Mouse (Mus musculus) right cerebral cortex, postnatal 4 days (tissue): Measurements from ENCODE around the gene Cdkl5.

ENCODE experiments used
- DNase-seq: peaks from one replicate; pipeline ENCODE4 v3.0.0-alpha.2; 2022

Cdkl5 gene

DNA sequence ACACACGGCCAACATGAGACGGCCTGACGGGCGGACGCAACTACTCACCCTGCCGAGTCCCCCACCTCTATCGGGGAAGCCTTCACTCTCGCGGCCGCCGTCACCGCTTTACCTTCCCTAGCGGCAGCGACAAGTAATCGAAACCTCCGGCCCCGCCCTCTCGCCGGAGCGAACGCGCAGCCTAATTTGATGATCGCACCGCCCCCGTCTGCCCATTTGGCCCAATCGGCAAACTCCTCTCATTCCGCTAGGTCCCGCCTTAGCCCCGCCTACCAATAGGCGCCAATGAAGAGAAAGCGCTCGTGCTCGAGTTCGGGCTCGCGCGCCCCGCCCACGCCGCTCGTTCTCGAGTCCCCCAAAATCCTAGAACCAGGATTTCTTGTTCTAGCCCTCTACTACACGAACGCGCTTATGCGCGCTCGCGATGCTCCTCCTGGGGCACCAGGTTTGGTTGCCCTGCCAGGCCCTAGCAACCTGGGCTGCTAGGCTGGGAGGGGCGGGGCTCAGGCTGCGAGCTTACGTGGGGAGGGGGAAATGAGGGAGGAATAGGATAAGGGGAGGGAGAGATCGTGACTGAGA, at the start of gene Cdkl5:
Gene Cdkl5, minus strand, starts transcription at position 162 of the 579 bp plus-strand sequence.
- DNase-seq: peak; percentile 88

DNA sequence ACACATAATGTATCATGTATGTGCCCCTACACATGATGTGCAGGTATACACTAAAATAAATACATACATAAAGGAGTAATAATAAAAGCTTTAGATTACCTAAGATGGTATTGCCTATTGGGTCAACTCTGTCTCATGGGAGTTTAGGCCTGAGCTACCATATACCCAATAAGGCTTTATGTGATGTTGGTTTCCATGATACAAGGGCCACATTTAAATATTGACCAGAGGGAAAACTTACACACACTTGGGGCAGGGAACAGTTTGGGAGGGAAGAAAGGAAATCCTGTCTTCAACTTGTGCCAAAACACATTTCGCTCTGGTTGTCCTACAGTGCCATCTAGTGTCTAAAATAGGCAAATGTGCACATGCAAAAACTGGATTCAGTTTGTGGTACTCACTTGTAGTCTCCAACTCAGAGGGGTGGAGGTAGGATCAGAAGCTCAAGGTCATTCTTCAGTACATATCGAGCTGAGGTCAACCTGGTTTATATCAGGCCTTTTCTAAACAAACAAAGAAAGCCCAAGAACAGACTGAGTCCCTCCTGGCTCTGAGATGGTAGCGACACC, 38.8 kb upstream of the Cdkl5 start:
- DNase-seq: peak; percentile 5

DNA sequence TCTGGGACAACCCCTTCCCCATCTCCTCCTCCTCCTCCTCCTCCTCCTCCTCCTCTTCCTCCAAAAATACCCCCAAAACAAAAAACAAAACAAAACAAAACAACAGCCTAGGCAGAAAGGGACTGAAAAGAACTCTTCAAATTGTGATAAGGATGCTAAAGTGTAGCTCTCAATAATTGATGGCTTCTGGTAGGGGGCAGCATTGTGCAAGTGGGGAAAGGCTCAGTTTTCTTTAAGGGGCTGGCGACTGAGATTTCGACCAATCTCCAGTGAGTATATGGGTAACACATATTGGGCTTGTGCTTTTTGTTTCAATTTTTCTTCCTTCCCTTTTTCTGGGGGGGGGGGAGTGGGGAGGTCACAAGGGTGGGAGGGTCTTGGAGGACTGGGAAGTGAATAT, 37.9 kb upstream of the Cdkl5 start:
- no peak for DNase-seq

DNA sequence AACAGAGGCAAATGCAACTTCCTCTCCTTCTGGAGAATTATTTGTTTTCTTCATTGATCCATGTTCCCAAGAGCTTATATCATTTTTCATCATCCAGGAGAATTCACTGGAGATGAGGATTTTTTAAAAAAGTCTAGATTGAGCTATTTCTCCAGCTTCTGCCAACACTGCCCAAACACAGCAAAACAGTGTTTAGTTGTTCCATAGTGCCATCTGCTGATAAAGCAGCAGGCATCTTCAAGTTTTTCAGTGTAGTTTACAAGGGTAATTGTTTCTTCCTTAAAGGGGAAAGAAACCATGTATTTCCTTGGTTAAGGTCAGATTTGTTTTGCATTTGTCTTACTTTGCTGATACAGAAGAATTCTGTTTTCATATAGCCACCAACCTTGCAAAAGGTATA, 35.7 kb upstream of the Cdkl5 start:
- no peak for DNase-seq

DNA sequence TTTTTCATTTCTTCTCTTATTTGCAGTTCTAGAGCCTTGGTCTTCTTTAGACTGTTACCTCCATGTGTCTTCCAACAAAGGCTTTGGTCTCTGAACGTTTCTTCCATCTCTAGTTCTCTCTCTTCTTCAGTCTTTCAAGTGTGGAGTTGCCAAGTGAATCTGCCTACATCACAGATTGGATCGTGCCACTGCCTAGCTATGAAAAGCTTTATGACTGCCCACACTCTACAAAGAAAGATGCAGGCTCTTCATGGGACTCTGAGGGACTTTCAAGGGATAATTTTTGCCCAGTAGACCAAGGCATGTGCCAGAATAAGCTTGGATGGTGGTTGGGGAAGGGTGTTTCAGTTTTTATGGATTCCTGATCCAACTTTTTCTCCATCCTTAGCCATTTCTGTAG, 30.0 kb upstream of the Cdkl5 start:
- no peak for DNase-seq

DNA sequence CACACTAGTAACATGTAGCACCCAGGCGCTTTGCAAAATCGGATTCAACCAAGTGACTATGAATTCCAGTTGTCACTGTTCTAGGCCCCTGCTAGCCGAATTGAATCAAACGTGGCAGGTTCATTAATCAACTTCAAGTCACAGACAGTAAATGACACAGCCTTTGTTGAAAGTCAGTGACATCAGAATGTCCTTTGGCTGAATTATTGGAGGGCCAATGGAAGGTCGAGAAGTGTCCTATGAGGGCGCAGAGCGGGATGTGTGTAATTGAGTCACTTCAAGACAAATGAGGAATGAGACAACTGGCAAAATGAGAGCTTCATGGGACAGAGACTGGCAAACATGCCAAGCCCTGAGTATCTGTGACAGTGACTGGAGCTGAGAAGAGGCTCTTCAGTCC, 27.0 kb upstream of the Cdkl5 start:
- DNase-seq: no peak

DNA sequence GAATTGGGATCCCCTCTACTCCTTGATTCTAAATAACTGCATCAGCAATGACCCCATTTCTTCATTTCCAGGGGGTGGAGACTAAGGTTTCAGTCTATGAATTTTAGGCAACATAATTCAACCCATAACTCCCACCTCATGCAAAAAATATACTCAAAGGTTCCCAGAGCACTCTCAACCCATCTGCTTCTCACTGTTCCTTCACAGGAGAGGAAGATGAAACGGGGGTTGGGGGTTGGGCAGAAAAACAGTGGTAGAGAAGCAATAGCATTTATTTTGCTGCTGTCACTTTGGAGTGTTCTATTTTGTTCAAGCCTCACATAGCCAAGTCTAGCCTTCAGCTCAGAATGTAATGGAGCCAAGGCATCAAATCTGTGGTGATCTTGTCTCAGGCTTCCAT, 23.7 kb upstream of the Cdkl5 start:
- DNase-seq: no peak

DNA sequence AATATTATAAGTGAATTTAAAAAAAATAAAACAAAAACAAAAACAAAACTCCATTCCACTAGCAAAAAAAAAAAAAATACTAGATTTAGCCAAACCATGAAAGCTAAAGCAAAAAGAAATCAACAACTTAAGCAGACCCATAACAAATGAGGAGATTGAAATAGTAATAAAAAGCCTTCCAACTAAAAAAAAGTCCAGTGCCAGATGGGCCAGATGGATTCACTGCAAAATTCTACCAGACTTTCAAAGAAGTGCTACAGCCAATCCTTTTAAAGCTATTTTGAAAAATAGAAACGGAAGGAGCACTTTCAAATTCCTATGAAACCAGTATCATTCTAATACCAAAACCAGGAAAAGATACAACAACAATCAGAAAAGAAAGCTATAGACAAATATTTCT, 11.8 kb upstream of the Cdkl5 start:
- no peak for DNase-seq

DNA sequence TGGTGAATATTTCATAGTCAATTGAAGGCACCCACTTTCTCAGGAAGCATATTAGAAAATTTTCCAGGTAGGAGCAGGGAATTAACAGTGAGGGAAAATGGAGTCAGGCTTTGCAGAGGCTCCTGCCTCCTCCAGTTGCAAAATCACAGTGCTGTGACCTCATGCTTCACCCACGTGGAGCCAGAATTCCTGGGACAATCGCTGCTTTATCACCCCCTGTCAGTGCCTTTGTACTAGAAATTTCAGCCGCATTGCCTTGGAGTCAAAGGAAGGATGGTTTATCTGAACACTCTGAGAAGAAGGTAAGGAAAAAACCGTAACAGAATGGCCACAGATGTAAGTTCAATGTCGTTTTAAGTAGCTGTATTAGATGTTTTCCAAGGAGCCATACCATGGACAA, 1.5 kb upstream of the Cdkl5 start:
- DNase-seq: no peak

DNA sequence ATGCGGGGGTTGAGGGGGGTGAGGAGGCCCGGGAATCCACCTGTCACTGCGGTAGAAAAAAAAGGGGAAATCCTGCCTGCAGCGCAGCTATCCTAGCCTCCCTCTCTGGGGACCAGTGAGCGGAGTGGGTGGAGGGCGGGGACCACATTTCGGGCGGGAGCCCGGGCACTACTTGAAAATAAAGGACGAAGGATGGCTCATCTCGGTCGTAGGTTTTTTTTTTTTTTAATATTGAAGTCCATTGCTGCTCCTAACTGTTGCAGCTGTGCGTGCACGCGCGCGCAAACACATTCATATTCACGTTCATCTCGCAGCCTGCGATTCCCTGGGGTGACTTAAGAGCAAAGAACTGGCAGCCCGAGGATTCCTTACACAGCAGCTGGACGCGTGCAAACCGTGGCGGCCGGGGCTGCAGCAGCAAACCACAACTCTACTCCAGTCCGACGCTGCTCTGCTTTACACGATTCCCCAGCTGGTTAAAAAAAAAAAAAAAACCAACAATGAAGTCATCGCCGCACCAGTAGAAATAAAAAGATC, 695 bp upstream of the Cdkl5 start:
- DNase-seq: peak; percentile 34

DNA sequence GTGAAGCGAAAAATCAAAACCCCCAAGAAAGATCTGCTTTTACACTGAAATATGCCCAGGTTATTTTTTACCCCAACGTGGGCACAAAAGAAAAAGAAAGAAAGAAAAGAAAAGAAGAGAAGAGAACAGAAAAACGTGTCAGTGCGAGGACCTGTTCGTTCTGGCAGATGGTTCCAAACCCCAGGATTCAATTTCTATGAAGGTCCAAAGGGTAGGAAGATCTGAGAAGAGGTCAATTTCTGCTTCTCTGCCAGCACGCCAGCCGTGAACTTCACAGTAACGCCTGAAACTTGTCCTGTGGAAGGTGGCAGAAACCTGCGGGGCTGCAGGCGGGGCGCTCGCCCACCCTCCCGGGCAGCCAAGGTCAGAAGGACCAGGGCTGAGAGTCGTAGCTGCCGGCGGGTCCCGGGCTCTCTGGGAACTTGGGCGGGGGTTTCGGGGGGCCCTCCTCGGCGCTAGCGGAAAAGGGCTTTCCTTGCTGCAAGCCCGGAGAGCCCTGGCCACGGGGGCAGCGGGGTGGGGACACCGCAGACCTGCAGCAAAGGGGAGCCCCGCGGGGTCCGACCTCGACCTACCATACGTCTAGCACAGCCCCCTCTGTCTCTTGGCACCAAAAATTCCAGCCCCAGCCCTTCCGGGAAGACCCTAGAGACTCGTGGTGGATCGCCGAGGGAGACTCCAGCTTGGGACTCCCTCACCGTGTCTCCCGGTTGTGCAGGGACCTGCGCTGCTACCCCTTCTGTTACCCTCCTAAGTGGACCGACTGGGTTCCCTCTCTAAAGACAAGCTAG, 560 bp downstream of the Cdkl5 start:
- DNase-seq: peak; percentile 8

DNA sequence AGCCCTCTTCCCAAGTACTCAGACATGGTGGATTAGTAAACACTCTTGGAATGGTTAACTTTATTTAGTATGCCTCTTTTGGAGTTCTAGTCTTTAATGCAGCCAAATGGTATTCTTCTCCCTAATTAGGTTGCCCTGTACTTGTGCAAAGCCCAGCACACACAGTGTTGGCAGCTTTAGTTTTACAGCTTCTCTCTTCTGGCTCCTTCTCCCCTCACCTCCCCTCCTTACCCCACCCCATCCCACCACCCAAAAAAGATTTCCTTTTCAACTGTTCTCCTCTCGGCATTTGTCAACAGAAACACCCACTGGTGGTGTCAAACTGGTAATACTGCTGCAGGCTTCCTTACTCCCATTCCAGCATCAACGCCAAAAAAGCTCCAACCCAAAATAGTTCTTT, 1.8 kb downstream of the Cdkl5 start:
- DNase-seq: no peak

DNA sequence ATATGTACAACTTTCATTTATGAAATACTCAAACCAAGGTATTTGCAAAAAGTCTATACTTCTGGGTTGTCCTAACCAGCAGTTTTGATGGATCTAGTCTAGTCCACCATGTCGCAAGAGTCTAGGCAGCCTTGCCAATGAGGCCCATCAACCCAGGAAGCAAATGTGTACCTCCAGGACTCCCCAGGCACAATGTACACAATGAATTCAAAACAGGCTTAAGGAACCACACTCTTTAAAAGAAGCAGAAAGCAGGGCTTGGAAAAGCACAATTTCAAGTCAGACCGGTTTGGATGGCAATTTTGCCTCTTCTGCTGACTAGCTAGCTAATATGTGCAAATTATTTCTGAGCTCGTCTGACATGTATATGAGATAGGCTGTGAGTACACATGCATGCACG, 4.2 kb downstream of the Cdkl5 start:
- no peak for DNase-seq

DNA sequence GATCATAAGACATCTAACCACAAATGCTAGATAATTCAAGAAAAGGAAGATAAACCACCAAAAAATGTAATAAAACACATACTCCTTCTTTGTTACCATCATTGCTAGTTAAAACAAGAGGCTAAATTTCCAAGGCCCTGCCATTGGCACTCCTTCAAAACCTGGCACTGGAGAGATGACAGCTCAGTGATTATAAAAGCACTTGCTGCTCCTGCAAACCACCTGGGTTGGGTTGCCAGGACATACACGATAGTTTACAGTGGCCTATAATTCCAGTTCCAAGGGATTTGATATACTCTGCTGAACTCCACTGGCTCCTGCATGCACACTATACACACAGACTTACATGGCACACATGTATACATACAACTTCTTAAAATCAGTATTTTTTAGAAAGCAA, 16.6 kb downstream of the Cdkl5 start:
- DNase-seq: no peak

DNA sequence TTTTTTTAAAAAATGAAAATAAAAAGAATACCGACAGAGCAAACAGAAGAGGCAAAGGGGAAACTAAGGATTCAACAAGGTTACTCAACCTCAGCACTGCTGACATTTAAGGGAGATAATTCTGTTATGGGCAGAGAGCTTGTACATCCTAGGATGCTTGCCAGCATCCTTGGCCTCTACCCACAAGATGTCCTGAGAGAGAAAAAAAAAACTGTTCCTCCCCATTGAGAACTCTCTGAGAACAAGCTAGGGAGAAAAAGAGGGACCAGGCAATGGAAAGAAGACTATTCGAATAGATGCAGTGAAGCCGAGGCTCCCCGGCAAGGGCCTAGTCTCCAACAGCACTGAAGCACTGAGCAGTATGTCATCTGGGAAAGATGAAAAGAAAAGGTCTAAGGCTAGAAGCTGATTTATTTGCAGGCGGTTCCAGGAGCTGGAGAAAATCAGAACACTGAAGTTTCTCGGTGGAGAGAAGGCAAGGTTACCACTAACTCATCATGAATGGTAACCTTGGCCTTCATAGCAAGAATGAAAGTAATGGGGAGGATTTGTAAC, 22.4 kb downstream of the Cdkl5 start:
- DNase-seq: no peak

DNA sequence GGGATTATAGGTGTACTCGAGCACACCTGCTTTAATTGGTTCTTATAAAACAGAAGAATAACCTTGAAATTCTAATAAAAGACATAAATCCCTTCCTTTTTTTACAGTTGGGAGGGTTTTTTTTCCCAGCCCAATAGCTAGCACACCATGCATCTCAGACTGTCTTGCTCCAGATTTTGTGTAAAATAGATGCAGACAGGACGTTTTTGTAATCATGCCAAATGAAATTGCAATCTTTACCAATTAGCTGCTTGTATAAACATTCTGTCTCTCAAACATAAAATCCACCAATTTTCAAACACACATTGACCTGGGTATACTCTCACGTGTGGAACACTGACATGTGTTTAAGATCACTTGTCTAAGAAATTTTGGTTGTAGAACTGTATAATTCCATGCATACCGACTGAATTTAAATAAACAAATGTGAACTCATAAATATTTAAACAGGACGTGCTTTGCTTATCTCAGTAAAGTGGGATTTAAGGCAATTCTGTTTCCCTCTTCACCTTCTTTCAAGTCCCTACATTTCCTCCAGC, 35.8 kb downstream of the Cdkl5 start:
- no peak for DNase-seq

DNA sequence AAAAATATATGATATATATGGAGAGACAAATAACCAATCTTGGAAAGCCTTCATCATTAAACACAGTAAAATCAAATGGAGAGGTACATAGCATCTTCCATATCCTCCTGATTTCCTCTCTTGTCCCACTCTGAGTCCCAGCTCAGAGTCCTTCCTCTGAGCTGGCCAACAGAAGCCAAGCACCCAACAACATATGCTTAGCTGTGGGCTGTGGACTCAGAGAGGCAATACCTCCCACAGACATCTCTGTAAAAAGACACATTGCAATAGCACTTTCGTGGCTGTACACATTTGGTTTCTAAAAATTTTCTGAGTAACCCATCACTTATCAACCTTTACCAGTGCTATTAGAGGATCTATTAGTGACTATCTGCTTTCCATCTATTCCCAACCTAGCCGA, 44.9 kb downstream of the Cdkl5 start:
- no peak for DNase-seq

DNA sequence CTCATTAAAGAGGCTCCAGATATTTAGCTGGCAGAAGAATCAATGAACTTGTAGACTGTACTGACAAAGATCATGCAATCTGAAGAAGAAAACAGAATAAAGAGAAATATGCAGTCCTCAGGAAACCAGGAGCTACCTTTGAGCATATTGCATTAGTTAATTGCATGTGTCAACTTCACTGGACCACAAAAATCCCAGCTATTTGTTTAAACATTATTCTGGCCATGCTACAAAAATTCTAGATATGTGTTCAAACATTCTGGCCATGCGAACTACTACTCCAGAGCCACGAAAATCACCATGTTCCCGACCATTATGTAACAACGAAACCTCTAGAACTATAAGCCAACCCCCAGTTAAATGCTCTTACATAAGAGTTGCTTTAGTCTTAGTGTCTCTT, 49.8 kb downstream of the Cdkl5 start:
- DNase-seq: no peak

DNA sequence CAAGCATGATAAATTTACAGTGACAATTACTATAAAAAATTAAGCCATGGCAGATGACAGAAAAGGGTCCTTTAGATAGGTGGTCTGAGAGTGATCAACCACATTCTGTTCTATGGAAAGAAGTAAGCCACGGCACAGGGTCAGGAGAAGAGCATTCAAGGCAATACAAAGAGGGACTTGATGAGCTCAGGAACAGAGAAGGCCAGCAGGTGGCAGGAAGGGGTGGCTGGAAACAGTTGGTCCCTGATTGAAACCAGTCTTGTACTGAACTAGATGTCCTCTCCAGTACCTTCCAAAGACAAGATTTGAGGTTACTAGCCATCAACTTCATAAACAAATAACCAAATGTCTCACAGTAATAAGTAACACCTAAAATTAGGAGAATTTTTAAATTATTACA, 59.0 kb downstream of the Cdkl5 start:
- DNase-seq: no peak

DNA sequence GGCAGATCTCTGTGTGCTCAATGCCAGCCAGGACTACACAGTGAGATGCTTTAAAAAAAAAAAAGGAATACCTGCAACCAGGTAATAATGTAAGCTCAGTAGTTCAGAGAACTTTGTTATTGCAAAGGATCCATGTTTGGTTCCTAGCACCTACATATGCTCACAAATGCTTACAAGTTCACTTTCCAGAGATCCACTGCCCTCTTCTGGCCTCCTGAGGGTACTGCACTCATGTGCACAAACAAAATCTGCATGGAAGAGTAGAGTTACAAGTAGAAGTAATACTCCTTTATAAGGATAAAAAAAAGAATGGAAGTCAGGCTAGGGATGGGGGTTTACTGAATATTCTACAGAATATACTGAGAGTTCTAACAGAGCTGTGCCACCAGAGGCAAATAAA, 63.8 kb downstream of the Cdkl5 start:
- no peak for DNase-seq

DNA sequence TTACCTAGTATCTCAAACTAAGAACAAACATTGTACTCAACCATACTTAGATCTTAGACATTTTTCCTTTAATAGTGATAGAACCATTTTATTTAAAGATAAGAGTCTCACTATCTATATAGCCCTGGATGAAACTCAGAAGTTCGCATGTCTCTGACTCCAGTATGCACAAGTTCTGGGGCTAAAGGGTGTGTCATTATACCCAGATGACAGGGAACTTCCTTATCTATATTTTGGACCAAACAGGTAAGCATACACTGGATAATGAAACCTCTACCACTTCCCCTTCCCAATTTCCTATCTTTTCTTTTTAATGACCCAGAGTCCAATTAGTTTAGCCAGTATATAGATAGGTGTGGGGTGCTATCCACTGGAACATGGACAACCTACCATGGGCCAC, 65.6 kb downstream of the Cdkl5 start:
- no peak for DNase-seq

DNA sequence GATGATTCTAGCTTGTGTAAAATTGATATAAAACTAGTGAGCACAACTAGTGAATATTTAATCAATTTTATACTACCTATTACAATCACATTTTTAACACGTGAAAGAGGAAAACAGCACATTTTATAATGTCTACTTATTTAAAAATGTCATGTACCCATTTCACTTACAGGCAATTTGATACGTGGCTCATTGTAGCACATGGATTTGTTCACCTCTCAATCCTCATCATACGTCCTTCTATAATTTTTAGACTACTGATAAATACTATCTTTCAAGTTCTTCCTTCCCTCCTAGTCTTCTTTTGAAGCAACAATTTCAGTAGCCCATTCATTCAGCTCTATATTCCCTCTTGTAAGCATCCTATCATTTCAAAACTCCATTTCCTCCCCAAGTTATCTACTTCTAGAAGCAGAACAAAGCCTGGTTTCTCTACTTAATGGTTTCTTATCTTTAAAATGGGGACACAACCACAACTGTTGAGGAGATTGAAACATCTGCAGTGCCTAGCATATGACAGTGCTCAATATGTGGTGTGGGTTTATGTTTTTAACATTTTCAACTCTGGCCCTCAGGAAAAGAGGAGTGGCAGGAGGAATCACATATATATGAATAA, 75.4 kb downstream of the Cdkl5 start:
- no peak for DNase-seq

DNA sequence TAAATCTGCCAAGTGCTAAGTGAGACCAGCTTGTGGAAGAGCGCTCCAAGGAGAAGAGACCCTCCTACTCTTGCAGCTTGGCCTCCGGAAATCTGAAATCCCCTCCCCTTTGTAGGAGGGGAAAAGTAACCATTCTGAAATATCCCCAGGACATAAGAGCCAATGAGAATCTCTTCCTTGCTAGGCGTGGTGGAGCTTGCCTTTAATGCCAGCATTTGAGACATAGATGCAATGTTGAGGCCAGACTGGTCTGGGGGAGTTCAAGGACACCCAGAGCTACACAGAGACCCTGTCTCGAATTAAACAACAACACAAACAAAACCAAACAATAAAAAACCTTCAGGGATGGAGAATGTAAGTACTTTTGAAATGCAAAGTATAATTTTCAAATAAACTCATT, 87.6 kb downstream of the Cdkl5 start, which contains the start of gene Gja6:
Gene Gja6, minus strand, starts transcription at position 101 of the 400 bp plus-strand sequence.
- DNase-seq: no peak
